Mouse (Mus musculus) gastrocnemius, adult 18-20 months (tissue): ENCODE data around the gene Syt1. TPM values are rescaled to one million over a fixed set of nuclear protein-coding genes. Genes with fewer than 3 reads are reported as not detected.

Experiments used
- DNase-seq: peaks from one replicate; pipeline ENCODE4 v3.0.0; 2021; ENCODE audit warnings: low spot score
- long read RNA-seq, 2 experiments: library from polyadenylated mRNA; stranded (forward); transcript quantifications; one replicate each; pipeline ENCODE4 v2.0.0; 2021
- total RNA-seq, 2 experiments: library from RNA; stranded (reverse); gene quantifications; 2 replicates each; pipeline ENCODE4 v1.2.3; 2021

Syt1 gene
- under 1 TPM in 1 of 2 experiments, not detected in 1; 0.05 TPM for total RNA-seq
- long read RNA-seq, experiment 1, partial matches to known transcripts: 0 of 1 reads
- long read RNA-seq, experiment 1, other reads (novel, unspliced or antisense): 1 of 1 reads
- long read RNA-seq, experiment 2, partial matches to known transcripts: 0 of 1 reads
- long read RNA-seq, experiment 2, other reads (novel, unspliced or antisense): 1 of 1 reads

GRCm38 (mm10) chr10:109010241-109011193 lies at the start of gene Syt1:
Gene Syt1 (minus strand): TSS chr10:109010982.
- peak; percentile 2 for DNase-seq

- DNase-seq: no peak
These were observed 45.7 kb upstream of the Syt1 start for GRCm38 (mm10) chr10:109056500-109056899.

GRCm38 (mm10) chr10:109047537-109047936 lies 36.8 kb upstream of the Syt1 start:
- no peak for DNase-seq

GRCm38 (mm10) chr10:109046988-109047387 lies 36.2 kb upstream of the Syt1 start:
- DNase-seq: no peak

- peak; percentile 1 for DNase-seq
These were observed 714 bp upstream of the Syt1 start for GRCm38 (mm10) chr10:109011226-109012165.

GRCm38 (mm10) chr10:109009831-109010230 lies 951 bp downstream of the Syt1 start:
- DNase-seq: no peak

- DNase-seq: no peak
These were observed 2.3 kb downstream of the Syt1 start for GRCm38 (mm10) chr10:109008456-109008855.

- no peak for DNase-seq
These were observed 7.3 kb downstream of the Syt1 start for GRCm38 (mm10) chr10:109003482-109003881.

GRCm38 (mm10) chr10:108987250-108987649 lies 23.5 kb downstream of the Syt1 start:
- DNase-seq: no peak

- peak; percentile 10 for DNase-seq
These were observed 31.1 kb downstream of the Syt1 start for GRCm38 (mm10) chr10:108979660-108980059.

- no peak for DNase-seq
These were observed 55.8 kb downstream of the Syt1 start for GRCm38 (mm10) chr10:108954952-108955351.

GRCm38 (mm10) chr10:108952182-108952581 lies 58.6 kb downstream of the Syt1 start:
- DNase-seq: no peak

GRCm38 (mm10) chr10:108936838-108937430 lies 73.8 kb downstream of the Syt1 start:
- DNase-seq: no peak

GRCm38 (mm10) chr10:108930299-108930698 lies 80.5 kb downstream of the Syt1 start:
- DNase-seq: no peak

- no peak for DNase-seq
These were observed 81.1 kb downstream of the Syt1 start for GRCm38 (mm10) chr10:108929676-108930075.

GRCm38 (mm10) chr10:108905264-108905663 lies 105.5 kb downstream of the Syt1 start:
- DNase-seq: no peak

GRCm38 (mm10) chr10:108904371-108904770 lies 106.4 kb downstream of the Syt1 start:
- no peak for DNase-seq

- DNase-seq: no peak
These were observed 114.3 kb downstream of the Syt1 start for GRCm38 (mm10) chr10:108896529-108896928.

GRCm38 (mm10) chr10:108893288-108893687 lies 117.5 kb downstream of the Syt1 start:
- DNase-seq: no peak

GRCm38 (mm10) chr10:108892441-108892840 lies 118.3 kb downstream of the Syt1 start:
- DNase-seq: no peak

- DNase-seq: no peak
These were observed 121.7 kb downstream of the Syt1 start for GRCm38 (mm10) chr10:108889084-108889483.
